ENCODE assay signal across 9 mouse cellular contexts in genomic region chr17:83866582-83866981, GRCm38 (mm10). TPM values are rescaled to one million over a fixed set of nuclear protein-coding genes. Genes with fewer than 3 reads are reported as not detected.
DNase-seq lines count a peak whose midpoint lies in the region; ATAC-seq and TF ChIP-seq lines count a peak whose summit lies in the region.
"Had no signal": no experiment of that assay in that cellular context is flagged by ENCODE, and none has a peak within 500 bp of the region (broad histone marks: within the 10 kb centered on the region; RNA-seq: fewer than 3 reads in every experiment).

No protein-coding gene starts in this region.

- no peaks in the 10 kb centered on the region for H3K36me3 ChIP-seq in intestine, embryonic 14.5 days (ENCODE audit: control insufficient read depth, insufficient read depth, low read length)
- no peaks in the 10 kb centered on the region for H3K36me3 ChIP-seq in intestine, embryonic 15.5 days
- H3K36me3 ChIP-seq in thymus, adult 2 months (ENCODE audit: control insufficient read depth, insufficient read depth, low read length), result no peaks in the 10 kb centered on the region

- H3K4me3 ChIP-seq in intestine, embryonic 14.5 days (ENCODE audit: low read depth, low read length), result no peak overlapping the region
- H3K4me3 ChIP-seq in intestine, embryonic 15.5 days (replicated peaks), result no peak overlapping the region
- H3K4me3 ChIP-seq in thymus, adult 2 months (ENCODE audit: control insufficient read depth, insufficient read depth, low read length), result no peak overlapping the region
- H3K4me3 ChIP-seq: erythroblast, embryonic 14.5 days had no signal

- no peak overlapping the region for H3K9ac ChIP-seq in intestine, embryonic 14.5 days (ENCODE audit: low read length)
- H3K9ac ChIP-seq in intestine, embryonic 15.5 days, result no peak overlapping the region

- H3K4me1 ChIP-seq in intestine, embryonic 14.5 days (replicated peaks; ENCODE audit: control insufficient read depth, insufficient read depth, low read length), result 0 out of 2 replicates have a peak, but pooled peaks cover 3% of the 10 kb centered on the region
- H3K4me1 ChIP-seq in intestine, embryonic 15.5 days (replicated peaks), result peaks cover 10% of the 10 kb centered on the region
- peaks cover 4% of the 10 kb centered on the region for H3K4me1 ChIP-seq in thymus, adult 2 months (replicated peaks; ENCODE audit: control insufficient read depth, insufficient read depth, low read length)

- 19% methylated on average over 10 of the region's 10 CpGs for WGBS in intestine, embryonic 14.5 days
- 12% methylated on average over 10 of the region's 10 CpGs for WGBS in intestine, embryonic 15.5 days
- 56% methylated on average over 10 of the region's 10 CpGs for WGBS in thymus, adult 2 months

- no peaks in the 10 kb centered on the region for H3K9me3 ChIP-seq in intestine, embryonic 14.5 days (ENCODE audit: control insufficient read depth, low read length)
- H3K9me3 ChIP-seq in intestine, embryonic 15.5 days, result no peaks in the 10 kb centered on the region

- no peak for ATAC-seq in intestine, embryonic 14.5 days (replicated peaks; ENCODE audit: low FRiP score, low TSS enrichment, low read depth)
- no peak for ATAC-seq in intestine, embryonic 15.5 days

- H3K27me3 ChIP-seq in intestine, embryonic 14.5 days (replicated peaks; ENCODE audit: control insufficient read depth, insufficient read depth, low read length), result no peaks in the 10 kb centered on the region
- H3K27me3 ChIP-seq in intestine, embryonic 15.5 days (replicated peaks), result no peaks in the 10 kb centered on the region
- no peaks in the 10 kb centered on the region for H3K27me3 ChIP-seq in thymus, adult 2 months (ENCODE audit: control insufficient read depth, insufficient read depth, low read length)

- H3K4me2 ChIP-seq in intestine, embryonic 14.5 days (ENCODE audit: low read length), result no peak overlapping the region
- H3K4me2 ChIP-seq in intestine, embryonic 15.5 days (replicated peaks), result no peak overlapping the region

- no peak overlapping the region for H3K27ac ChIP-seq in intestine, embryonic 14.5 days (ENCODE audit: low read depth)
- no peak overlapping the region for H3K27ac ChIP-seq in intestine, embryonic 15.5 days
- H3K27ac ChIP-seq in thymus, adult 2 months (ENCODE audit: control insufficient read depth, insufficient read depth, low read length), result no peak overlapping the region
- H3K27ac ChIP-seq: macrophage had no signal

- TF ChIP-seq CTCF in thymus, adult 2 months (IDR thresholded peaks at IDR 0.05; ENCODE audit: borderline replicate concordance, control insufficient read depth, extremely low read depth, insufficient read depth, low read length, poor library complexity), result peak; percentile 48; the same call in 1 of the 2 replicates

- DNase-seq in intestine, embryonic 14.5 days (ENCODE audit: low spot score), result peak; percentile 78
- no peak for DNase-seq in thymus, adult 2 months
- no peak for DNase-seq in thymus, postnatal 36 days
- DNase-seq in embryo, embryonic 9.5 days (ENCODE audit: extremely low spot score), result peak; percentile 70
- no peak for DNase-seq in yolk sac, embryonic 10.5 days (ENCODE audit: low spot score)
- no peak for DNase-seq in urinary bladder, adult 2 months (ENCODE audit: low spot score)

- TF ChIP-seq POLR2A in thymus, adult 2 months (IDR thresholded peaks at IDR 0.05; ENCODE audit: control insufficient read depth, extremely low read depth, insufficient read depth, low read length, poor library complexity), result no peak

RNA-seq across cellular contexts. Expression of gene Haao, which starts 18.8 kb away (rescaled TPM):
- polyA plus RNA-seq in intestine, embryonic 14.5 days (2014; fragmentation: Nextera tagmentation; extraction: Ambion mirVana), result 0.26 and 0.38 TPM in 2 replicates
- polyA plus RNA-seq in intestine, embryonic 15.5 days (2015; fragmentation: Nextera tagmentation; extraction: Ambion mirVana), result 1.1 and 1.2 TPM in 2 replicates
- 10.4 and 11.4 TPM in 2 replicates for polyA plus RNA-seq in thymus, adult 2 months (2012; rRNA removed)
- polyA plus RNA-seq in urinary bladder, adult 2 months (2012; rRNA removed), result 0.69 and 0.81 TPM in 2 replicates
- polyA plus RNA-seq: erythroblast, embryonic 14.5 days had no signal

Comparison
In these comparisons a context has a peak if more than half of its experiments do, and no peak if none do; other contexts are left out.
1. DNase-seq: peak in intestine, embryonic 14.5 days (single experiment) and embryo, embryonic 9.5 days (single experiment); none in thymus, adult 2 months (single experiment), thymus, postnatal 36 days (0 of 2), yolk sac, embryonic 10.5 days (single experiment) and urinary bladder, adult 2 months (single experiment).